9 mouse cellular contexts compared by ENCODE assay signal in genomic region chr13:23270321-23271101, GRCm38 (mm10). TPM values are rescaled to one million over a fixed set of nuclear protein-coding genes. Genes with fewer than 3 reads are reported as not detected.
DNase-seq lines count a peak whose midpoint lies in the region; ATAC-seq and TF ChIP-seq lines count a peak whose summit lies in the region.
"Had no signal": no experiment of that assay in that cellular context is flagged by ENCODE, and none has a peak within 500 bp of the region (broad histone marks: within the 10 kb centered on the region; RNA-seq: fewer than 3 reads in every experiment).

No protein-coding gene starts in this region.

- H3K9ac ChIP-seq in lung, embryonic 14.5 days, result peak overlapping the region; percentile 13; the same call in 1 of the 2 replicates
- H3K9ac ChIP-seq in embryonic facial prominence, embryonic 13.5 days, result peak overlapping the region; percentile 51
- H3K9ac ChIP-seq in intestine, postnatal 0 days (ENCODE audit: low read depth, low read length), result no peak overlapping the region
- H3K9ac ChIP-seq in liver, embryonic 16.5 days (ENCODE audit: low read depth, low read length), result no peak overlapping the region
- no peak overlapping the region for H3K9ac ChIP-seq in stomach, embryonic 15.5 days
- no peak overlapping the region for H3K9ac ChIP-seq in heart, adult 2 months (ENCODE audit: low read depth, low read length)

- H3K27me3 ChIP-seq in lung, embryonic 14.5 days (ENCODE audit: insufficient read depth, low read length), result no peaks in the 10 kb centered on the region
- H3K27me3 ChIP-seq in embryonic facial prominence, embryonic 13.5 days, result peaks cover 12% of the 10 kb centered on the region
- H3K27me3 ChIP-seq in intestine, postnatal 0 days (replicated peaks; ENCODE audit: control insufficient read depth, insufficient read depth, low read length), result no peaks in the 10 kb centered on the region
- peaks cover 5% of the 10 kb centered on the region for H3K27me3 ChIP-seq in liver, embryonic 16.5 days (ENCODE audit: control insufficient read depth, insufficient read depth, low read depth, low read length)
- no peaks in the 10 kb centered on the region for H3K27me3 ChIP-seq in stomach, embryonic 15.5 days (replicated peaks)
- peaks cover 2% of the 10 kb centered on the region; the same call in 1 of the 2 replicates for H3K27me3 ChIP-seq in heart, adult 2 months (ENCODE audit: control insufficient read depth, insufficient read depth, low read length)

- TF ChIP-seq CTCF in lung, embryonic 14.5 days (IDR thresholded peaks at IDR 0.05; ENCODE audit: low read depth), result no peak
- TF ChIP-seq CTCF in intestine, postnatal 0 days (IDR thresholded peaks at IDR 0.05; ENCODE audit: low read depth), result no peak
- TF ChIP-seq CTCF in heart, adult 2 months (IDR thresholded peaks at IDR 0.05), result no peak

- H3K9me3 ChIP-seq in lung, embryonic 14.5 days (ENCODE audit: low read depth, low read length), result no peaks in the 10 kb centered on the region
- no peaks in the 10 kb centered on the region for H3K9me3 ChIP-seq in embryonic facial prominence, embryonic 13.5 days
- H3K9me3 ChIP-seq in intestine, postnatal 0 days (ENCODE audit: control insufficient read depth), result no peaks in the 10 kb centered on the region
- H3K9me3 ChIP-seq in liver, embryonic 16.5 days (replicated peaks; ENCODE audit: control insufficient read depth, low read length), result no peaks in the 10 kb centered on the region
- H3K9me3 ChIP-seq in stomach, embryonic 15.5 days, result no peaks in the 10 kb centered on the region

- H3K79me2 ChIP-seq in heart, adult 2 months (replicated peaks; ENCODE audit: control insufficient read depth, insufficient read depth, low read length), result no peaks in the 10 kb centered on the region

- no peak for TF ChIP-seq EP300 in heart, adult 2 months (IDR thresholded peaks at IDR 0.05; ENCODE audit: insufficient read depth, low read depth, low read length)

- peak overlapping the region; percentile 56 for H3K4me2 ChIP-seq in lung, embryonic 14.5 days
- peak overlapping the region; percentile 62 for H3K4me2 ChIP-seq in embryonic facial prominence, embryonic 13.5 days
- H3K4me2 ChIP-seq in intestine, postnatal 0 days (replicated peaks; ENCODE audit: low read depth), result peak overlapping the region; percentile 49
- peak overlapping the region; percentile 27; the same call in 1 of the 2 replicates for H3K4me2 ChIP-seq in liver, embryonic 16.5 days (ENCODE audit: low read depth, low read length)
- peak overlapping the region; percentile 46 for H3K4me2 ChIP-seq in stomach, embryonic 15.5 days

- WGBS in lung, embryonic 14.5 days, result 2% methylated on average over 34 of the region's 34 CpGs
- 2% methylated on average over 34 of the region's 34 CpGs for WGBS in embryonic facial prominence, embryonic 13.5 days
- 6% methylated on average over 34 of the region's 34 CpGs for WGBS in intestine, postnatal 0 days
- WGBS in liver, embryonic 16.5 days (ENCODE audit: insufficient replicate concordance), result 2% methylated on average over 34 of the region's 34 CpGs
- 4% methylated on average over 34 of the region's 34 CpGs for WGBS in stomach, embryonic 15.5 days
- WGBS in heart, adult 2 months, result 6% methylated on average over 34 of the region's 34 CpGs

- no peaks in the 10 kb centered on the region for H3K4me1 ChIP-seq in lung, embryonic 14.5 days (ENCODE audit: insufficient read depth)
- H3K4me1 ChIP-seq in embryonic facial prominence, embryonic 13.5 days, result peaks cover 6% of the 10 kb centered on the region
- H3K4me1 ChIP-seq in intestine, postnatal 0 days (replicated peaks; ENCODE audit: control insufficient read depth, insufficient read depth, low read length), result no peaks in the 10 kb centered on the region
- H3K4me1 ChIP-seq in liver, embryonic 16.5 days (ENCODE audit: control insufficient read depth, low read depth, low read length), result no peaks in the 10 kb centered on the region
- H3K4me1 ChIP-seq in stomach, embryonic 15.5 days, result no peaks in the 10 kb centered on the region; the same call in 1 of the 2 replicates
- no peaks in the 10 kb centered on the region for H3K4me1 ChIP-seq in heart, adult 2 months (ENCODE audit: control insufficient read depth, insufficient read depth, low read length)

- intact Hi-C loops in heart, adult 2 months (cut with DNase I), result no loop called here

- DNase-seq in lung, embryonic 14.5 days, result peak; percentile 74
- DNase-seq in lung, postnatal 4 days, result no peak
- no peak for DNase-seq in urinary bladder, postnatal 14 days (ENCODE audit: low spot score)
- DNase-seq in heart, adult 2 months, result no peak

- no peak overlapping the region for H3K27ac ChIP-seq in lung, embryonic 14.5 days (ENCODE audit: low read depth)
- H3K27ac ChIP-seq in embryonic facial prominence, embryonic 13.5 days, result no peak overlapping the region
- H3K27ac ChIP-seq in intestine, postnatal 0 days (ENCODE audit: low read depth, low read length), result no peak overlapping the region
- H3K27ac ChIP-seq in liver, embryonic 16.5 days (ENCODE audit: low read length), result no peak overlapping the region
- H3K27ac ChIP-seq in stomach, embryonic 15.5 days, result no peak overlapping the region
- no peak overlapping the region for H3K27ac ChIP-seq in heart, adult 2 months

- peak overlapping the region; percentile 29 for H3K4me3 ChIP-seq in lung, embryonic 14.5 days (ENCODE audit: low read depth, low read length)
- H3K4me3 ChIP-seq in embryonic facial prominence, embryonic 13.5 days, result peak overlapping the region; percentile 40
- peak overlapping the region; percentile 7; the same call in 1 of the 2 replicates for H3K4me3 ChIP-seq in intestine, postnatal 0 days (ENCODE audit: low read depth, low read length)
- no peak overlapping the region for H3K4me3 ChIP-seq in liver, embryonic 16.5 days (ENCODE audit: low read depth, low read length)
- peak overlapping the region; percentile 18 for H3K4me3 ChIP-seq in stomach, embryonic 15.5 days (replicated peaks)
- H3K4me3 ChIP-seq in heart, adult 2 months, result no peak overlapping the region

- no peaks in the 10 kb centered on the region for H3K36me3 ChIP-seq in lung, embryonic 14.5 days (ENCODE audit: insufficient read depth)
- H3K36me3 ChIP-seq in embryonic facial prominence, embryonic 13.5 days, result no peaks in the 10 kb centered on the region
- no peaks in the 10 kb centered on the region for H3K36me3 ChIP-seq in intestine, postnatal 0 days (ENCODE audit: control insufficient read depth, insufficient read depth)
- no peaks in the 10 kb centered on the region for H3K36me3 ChIP-seq in liver, embryonic 16.5 days (ENCODE audit: control insufficient read depth, insufficient read depth)
- no peaks in the 10 kb centered on the region for H3K36me3 ChIP-seq in stomach, embryonic 15.5 days
- H3K36me3 ChIP-seq in heart, adult 2 months (ENCODE audit: control insufficient read depth, insufficient read depth, low read length), result no peaks in the 10 kb centered on the region

- peak; percentile 93 for ATAC-seq in lung, embryonic 14.5 days (ENCODE audit: insufficient read depth)
- no peak for ATAC-seq in embryonic facial prominence, embryonic 13.5 days (ENCODE audit: insufficient number of reproducible peaks, insufficient read depth, low FRiP score, low TSS enrichment, low read depth)
- 0 out of 2 replicates have a peak, but pooled peaks have one; percentile 25 for ATAC-seq in intestine, postnatal 0 days
- ATAC-seq in liver, embryonic 16.5 days (ENCODE audit: low read depth), result 0 out of 2 replicates have a peak, but pooled peaks have one; percentile 35
- peak; percentile 65; the same call in 1 of the 2 replicates for ATAC-seq in stomach, embryonic 15.5 days (ENCODE audit: insufficient read depth, low FRiP score, low read depth)

- TF ChIP-seq POLR2A in heart, adult 2 months (IDR thresholded peaks at IDR 0.05; ENCODE audit: insufficient read depth, low read depth, low read length), result no peak

RNA-seq across cellular contexts. Expression of gene Vmn1r223, which starts 23.6 kb away (rescaled TPM):
- polyA plus RNA-seq in lung, embryonic 14.5 days (2014; fragmentation: Nextera tagmentation; extraction: Ambion mirVana), result not detected in 2 replicates
- polyA plus RNA-seq in embryonic facial prominence, embryonic 13.5 days (2015; fragmentation: Nextera tagmentation; extraction: Ambion mirVana), result not detected in 2 replicates
- not detected in 2 replicates for polyA plus RNA-seq in intestine, postnatal 0 days (2015; fragmentation: Nextera tagmentation; extraction: Ambion mirVana)
- polyA plus RNA-seq in liver, embryonic 16.5 days (2015; fragmentation: Nextera tagmentation; extraction: Ambion mirVana), result not detected in 2 replicates
- not detected in 2 replicates for polyA plus RNA-seq in stomach, embryonic 15.5 days (2015; fragmentation: Nextera tagmentation; extraction: Ambion mirVana)
- total RNA-seq in heart, adult 2 months (2021), result not detected
- not detected in 2 replicates for polyA plus RNA-seq in heart, adult 2 months (2012; rRNA removed)
- total RNA-seq: common myeloid progenitor, adult 5-6 weeks had no signal

RNA-seq across cellular contexts. Expression of gene Vmn1r222, which starts 34.8 kb away (rescaled TPM):
- not detected in 2 replicates for polyA plus RNA-seq in lung, embryonic 14.5 days (2014; fragmentation: Nextera tagmentation; extraction: Ambion mirVana)
- polyA plus RNA-seq in embryonic facial prominence, embryonic 13.5 days (2015; fragmentation: Nextera tagmentation; extraction: Ambion mirVana), result not detected in 2 replicates
- not detected in 2 replicates for polyA plus RNA-seq in intestine, postnatal 0 days (2015; fragmentation: Nextera tagmentation; extraction: Ambion mirVana)
- polyA plus RNA-seq in liver, embryonic 16.5 days (2015; fragmentation: Nextera tagmentation; extraction: Ambion mirVana), result not detected in 2 replicates
- polyA plus RNA-seq in stomach, embryonic 15.5 days (2015; fragmentation: Nextera tagmentation; extraction: Ambion mirVana), result not detected in 2 replicates
- not detected for total RNA-seq in heart, adult 2 months (2021)
- polyA plus RNA-seq in heart, adult 2 months (2012; rRNA removed), result not detected in 2 replicates
- total RNA-seq: common myeloid progenitor, adult 5-6 weeks had no signal

RNA-seq across cellular contexts. Expression of gene Vmn1r221, which starts 56.6 kb away (rescaled TPM):
- polyA plus RNA-seq in lung, embryonic 14.5 days (2014; fragmentation: Nextera tagmentation; extraction: Ambion mirVana), result not detected in 2 replicates
- not detected in 2 replicates for polyA plus RNA-seq in embryonic facial prominence, embryonic 13.5 days (2015; fragmentation: Nextera tagmentation; extraction: Ambion mirVana)
- not detected in 2 replicates for polyA plus RNA-seq in intestine, postnatal 0 days (2015; fragmentation: Nextera tagmentation; extraction: Ambion mirVana)
- polyA plus RNA-seq in liver, embryonic 16.5 days (2015; fragmentation: Nextera tagmentation; extraction: Ambion mirVana), result not detected in 2 replicates
- polyA plus RNA-seq in stomach, embryonic 15.5 days (2015; fragmentation: Nextera tagmentation; extraction: Ambion mirVana), result not detected in 2 replicates
- not detected for total RNA-seq in heart, adult 2 months (2021)
- polyA plus RNA-seq in heart, adult 2 months (2012; rRNA removed), result not detected in 2 replicates
- total RNA-seq: common myeloid progenitor, adult 5-6 weeks had no signal

Comparison
In these comparisons a context has a peak if more than half of its experiments do, and no peak if none do; other contexts are left out.
1. H3K4me3 ChIP-seq: peak in lung, embryonic 14.5 days (single experiment), embryonic facial prominence, embryonic 13.5 days (single experiment), intestine, postnatal 0 days (single experiment) and stomach, embryonic 15.5 days (single experiment); none in liver, embryonic 16.5 days (single experiment) and heart, adult 2 months (single experiment).
2. H3K9ac ChIP-seq: peak in lung, embryonic 14.5 days (single experiment) and embryonic facial prominence, embryonic 13.5 days (single experiment); none in intestine, postnatal 0 days (single experiment), liver, embryonic 16.5 days (single experiment), stomach, embryonic 15.5 days (single experiment) and heart, adult 2 months (single experiment).
3. Peak in every context shown above with its lines, with median percentiles within 50 percentile points of each other: H3K4me2 ChIP-seq.